Mouse (Mus musculus) right cerebral cortex, postnatal 36 days (tissue): Measurements from ENCODE around the gene Ppil3.

Experiments used
- DNase-seq, 2 experiments: peaks; one replicate each; pipeline ENCODE4 v3.0.0; 2022; ENCODE audit warnings: low spot score in 2 of 2, mixed read lengths in 1 of 2

Gene Ppil3

DNA sequence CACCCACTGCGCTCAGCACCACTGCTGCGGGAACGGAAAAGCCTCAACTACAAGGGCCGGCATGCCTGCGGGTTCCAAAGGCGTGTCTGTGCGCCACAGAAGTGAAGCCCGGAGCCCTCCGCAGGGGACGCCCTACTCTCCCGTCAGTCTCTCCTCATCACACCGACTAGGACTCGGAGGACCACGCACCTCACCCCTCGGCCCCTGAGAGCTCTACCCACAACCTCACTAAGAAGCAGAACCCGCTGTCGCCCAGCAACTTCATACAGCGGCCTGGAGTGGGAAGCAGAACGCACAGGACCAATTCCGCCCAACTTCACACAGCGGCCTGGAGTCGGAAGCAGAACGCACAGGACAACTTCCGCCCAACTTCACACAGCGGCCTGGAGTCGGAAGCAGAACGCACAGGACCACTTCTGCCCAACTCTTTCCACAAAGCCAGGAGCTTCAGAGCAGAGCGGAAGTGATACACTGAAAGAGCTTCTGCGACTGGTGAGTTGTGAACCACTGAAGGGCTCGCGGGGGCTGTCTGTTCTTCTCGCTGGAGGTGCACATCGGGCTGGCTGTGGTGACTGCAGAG is at the start of gene Ppil3, which contains the start of gene Nif3l1:
Gene Ppil3, minus strand, starts transcription at position 344 of the 580 bp plus-strand sequence.
Gene Nif3l1, plus strand, starts transcription at position 9 of the 580 bp plus-strand sequence.
- peak; percentile 88 to 92 for DNase-seq

GRCm38 (mm10) chr1:58482647-58483046 is 37.4 kb upstream of the Ppil3 start:
- no peak for DNase-seq

DNA sequence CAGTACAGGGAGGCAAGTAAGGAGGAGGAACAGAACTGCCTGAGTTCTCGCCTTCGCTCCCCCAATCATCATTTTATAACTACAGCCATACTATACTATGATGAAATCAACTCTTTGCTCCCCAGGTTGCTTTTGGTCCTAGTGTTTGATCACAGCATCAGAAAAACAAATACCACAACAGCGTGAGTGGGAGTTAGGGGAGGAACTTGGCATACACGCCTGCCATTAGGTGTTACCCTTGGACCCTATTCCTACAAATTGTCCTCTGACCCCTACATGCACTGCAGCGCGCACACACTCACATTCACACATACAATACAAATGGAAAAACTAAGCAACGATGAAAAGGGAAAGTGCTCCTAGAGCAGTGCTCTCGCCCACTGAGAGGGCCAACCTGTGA is 30.4 kb upstream of the Ppil3 start:
- DNase-seq = no peak

DNA sequence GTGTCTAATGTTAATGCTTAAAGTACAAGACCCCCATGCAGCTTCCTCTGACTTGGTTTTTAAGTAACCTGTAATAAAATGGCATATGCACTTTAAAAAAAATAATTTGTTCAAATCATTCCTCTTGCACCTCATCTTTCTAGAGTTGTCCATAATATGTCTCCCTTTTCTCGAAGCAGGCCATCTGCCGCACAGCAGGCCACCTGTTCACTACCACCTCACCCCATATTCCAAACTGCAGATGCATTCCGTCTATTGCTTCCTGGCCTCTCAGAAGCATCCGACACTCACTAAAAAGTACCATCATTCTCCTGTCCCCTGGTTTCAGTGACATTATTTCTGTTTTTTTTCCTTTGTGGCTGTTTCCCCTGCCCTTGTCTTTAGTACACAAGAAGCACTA is 20.3 kb upstream of the Ppil3 start:
- DNase-seq = no peak

DNA sequence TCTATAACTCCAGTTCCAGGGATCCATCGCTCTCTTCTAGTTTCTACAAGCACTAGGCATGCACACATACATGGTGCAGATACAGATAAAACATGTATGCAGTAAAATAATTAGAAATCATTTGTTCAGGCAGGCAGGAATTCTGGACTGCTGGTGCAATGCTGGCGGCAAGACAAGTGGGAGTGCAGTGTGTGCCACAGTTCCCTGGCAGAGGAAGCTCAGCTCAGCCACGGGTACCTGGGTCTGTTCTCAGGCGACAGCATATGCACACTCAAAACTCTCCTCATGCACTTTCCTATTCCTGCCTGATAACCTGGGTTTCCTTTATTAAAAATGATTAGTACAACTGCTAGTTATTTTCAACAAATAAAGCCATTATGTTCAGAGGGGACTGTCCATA is 19.8 kb upstream of the Ppil3 start:
- no peak for DNase-seq

DNA sequence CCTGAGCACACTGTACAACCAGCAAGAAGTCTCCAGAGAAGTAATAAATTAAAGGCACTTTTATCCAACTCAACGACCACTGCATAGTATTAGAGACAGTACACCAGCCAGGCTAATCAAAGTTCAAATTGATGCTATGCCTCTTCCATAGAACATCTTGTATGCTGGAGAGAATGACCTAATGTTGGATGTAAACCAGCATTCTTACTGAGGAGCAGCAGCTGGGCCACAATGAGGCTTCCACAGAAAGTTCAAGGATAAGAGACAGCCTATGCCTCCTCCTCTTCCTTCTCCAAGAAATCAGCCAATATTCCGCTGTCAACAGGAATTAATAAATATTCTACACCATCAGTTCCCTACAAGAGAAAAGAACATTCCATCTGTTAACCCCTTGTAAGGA is 18.6 kb upstream of the Ppil3 start:
- no peak for DNase-seq

GRCm38 (mm10) chr1:58460566-58460965 is 15.3 kb upstream of the Ppil3 start:
- DNase-seq = no peak

DNA sequence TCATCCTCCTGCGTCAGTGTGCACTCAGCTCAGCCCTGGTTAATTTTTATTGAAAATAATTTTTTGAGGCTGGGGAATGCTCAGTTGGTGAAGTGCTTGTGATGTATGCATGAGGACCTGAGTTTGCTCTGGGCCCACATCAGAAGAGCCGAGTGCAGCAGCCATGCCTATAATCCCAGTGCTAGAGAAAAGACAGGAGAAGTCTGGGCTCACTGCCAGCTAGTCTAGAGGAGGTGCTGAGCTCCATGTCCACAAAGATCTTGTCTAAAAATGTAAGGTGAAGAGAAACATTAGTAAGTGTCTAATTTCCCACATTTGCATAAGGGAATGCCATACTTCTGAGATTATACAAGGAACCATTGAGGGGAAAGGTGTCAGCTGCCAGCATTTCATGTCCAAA is 13.6 kb upstream of the Ppil3 start:
- DNase-seq = no peak

GRCm38 (mm10) chr1:58458175-58458574 is 12.9 kb upstream of the Ppil3 start:
- no peak for DNase-seq

DNA sequence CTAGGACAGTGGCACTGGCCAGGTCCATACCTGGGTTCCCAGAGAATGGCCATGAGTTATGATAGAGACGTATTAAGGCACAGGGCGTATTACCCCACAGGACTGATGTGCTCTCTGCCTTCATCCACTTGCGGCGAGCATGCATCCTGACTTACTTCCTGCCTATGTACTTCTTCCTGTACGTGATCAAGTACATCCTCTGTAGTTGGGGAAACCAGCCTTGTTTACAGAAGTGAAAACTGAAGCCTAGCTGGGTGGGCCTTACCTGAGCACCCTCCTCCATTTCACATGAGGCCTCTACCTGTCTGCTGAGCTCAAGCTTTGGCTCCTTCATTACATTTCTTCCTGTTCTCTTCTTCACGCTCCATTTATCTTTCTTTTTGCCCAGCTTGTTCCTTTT is 9.0 kb upstream of the Ppil3 start:
- DNase-seq = no peak

GRCm38 (mm10) chr1:58448396-58448795 is 3.1 kb upstream of the Ppil3 start:
- DNase-seq = no peak

DNA sequence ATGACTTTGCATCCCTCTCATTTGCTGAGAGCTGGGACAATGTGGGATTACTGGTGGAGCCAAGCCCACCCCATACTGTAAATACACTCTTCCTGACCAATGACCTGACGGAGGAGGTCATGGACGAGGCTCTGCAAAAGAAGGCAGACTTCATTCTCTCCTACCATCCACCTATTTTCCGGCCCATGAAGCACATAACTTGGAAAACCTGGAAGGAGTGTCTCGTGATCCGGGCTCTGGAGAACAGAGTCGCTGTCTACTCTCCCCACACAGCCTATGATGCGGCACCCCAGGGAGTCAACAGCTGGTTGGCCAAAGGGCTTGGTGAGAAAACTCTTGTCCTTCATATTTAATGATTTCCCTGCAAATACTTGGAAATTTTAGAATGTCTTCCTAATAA is 2.5 kb upstream of the Ppil3 start:
- no peak for DNase-seq

DNA sequence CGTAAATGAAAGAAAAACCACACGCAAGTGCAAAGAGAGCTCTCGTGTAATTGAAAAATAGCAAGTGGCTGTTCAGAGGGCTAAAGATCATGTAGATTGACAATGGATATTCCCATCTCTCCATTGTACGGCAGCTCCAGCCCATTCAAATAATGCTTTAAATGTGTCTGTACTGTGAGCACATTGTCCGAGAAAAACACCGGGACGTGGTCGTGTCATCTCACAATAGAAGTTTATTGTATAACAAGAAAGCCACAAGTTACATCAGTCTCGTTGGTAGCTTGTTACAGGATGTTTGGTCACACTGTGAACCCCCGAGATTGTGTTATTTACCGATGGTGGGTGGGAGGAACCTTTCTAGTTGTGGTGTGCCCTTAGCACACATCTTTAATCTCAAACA is 575 bp upstream of the Ppil3 start:
- DNase-seq = no peak

GRCm38 (mm10) chr1:58444691-58445090 is 595 bp downstream of the Ppil3 start:
- DNase-seq = no peak

DNA sequence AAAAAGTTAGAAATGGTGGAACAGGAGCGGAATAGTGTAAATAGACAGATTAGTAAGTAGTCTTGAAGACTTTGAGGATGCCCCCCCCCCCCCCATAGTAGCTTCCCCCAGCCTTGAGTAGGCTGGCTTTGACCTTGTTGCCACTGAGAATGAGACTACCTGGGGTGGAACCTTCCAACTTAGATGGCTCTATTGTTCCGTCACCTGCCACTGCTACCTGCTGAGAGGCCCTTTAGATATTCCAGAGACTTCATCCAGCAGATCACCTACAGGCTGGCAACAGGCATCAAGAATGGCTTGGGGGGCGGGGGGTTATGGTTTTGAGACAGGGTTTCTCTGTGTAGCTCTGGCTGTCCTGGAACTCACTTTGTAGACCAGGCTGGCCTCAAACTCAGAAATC is 20.7 kb downstream of the Ppil3 start:
- no peak for DNase-seq

- peak; percentile 90 for DNase-seq
Measured at GRCm38 (mm10) chr1:58423371-58424248, 21.7 kb downstream of the Ppil3 start, which contains the start of gene Clk1. Gene Clk1 (minus strand): TSS chr1:58424066.

GRCm38 (mm10) chr1:58422879-58423278 is 22.4 kb downstream of the Ppil3 start:
- DNase-seq = no peak

DNA sequence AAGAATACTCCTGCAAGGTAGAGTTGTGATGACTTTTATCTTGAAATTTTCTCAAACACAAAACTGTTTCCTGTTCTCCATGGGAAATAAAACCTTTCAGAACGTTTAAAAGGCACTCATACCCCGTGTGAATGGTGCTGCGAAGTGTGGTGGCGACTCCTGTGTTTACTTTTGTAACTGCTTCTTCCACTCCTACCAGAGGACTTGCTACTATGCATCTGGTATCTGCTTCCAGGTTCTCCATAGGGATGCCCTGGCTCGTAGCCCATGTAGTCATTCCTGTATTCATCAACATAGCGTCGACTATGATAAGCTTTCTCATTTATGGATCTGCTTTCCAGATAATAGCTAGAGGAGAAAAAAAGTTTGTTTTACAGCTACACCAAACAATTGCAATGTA is 24.3 kb downstream of the Ppil3 start:
- DNase-seq = no peak

- no peak for DNase-seq
Measured at GRCm38 (mm10) chr1:58420032-58420431, 25.3 kb downstream of the Ppil3 start.

DNA sequence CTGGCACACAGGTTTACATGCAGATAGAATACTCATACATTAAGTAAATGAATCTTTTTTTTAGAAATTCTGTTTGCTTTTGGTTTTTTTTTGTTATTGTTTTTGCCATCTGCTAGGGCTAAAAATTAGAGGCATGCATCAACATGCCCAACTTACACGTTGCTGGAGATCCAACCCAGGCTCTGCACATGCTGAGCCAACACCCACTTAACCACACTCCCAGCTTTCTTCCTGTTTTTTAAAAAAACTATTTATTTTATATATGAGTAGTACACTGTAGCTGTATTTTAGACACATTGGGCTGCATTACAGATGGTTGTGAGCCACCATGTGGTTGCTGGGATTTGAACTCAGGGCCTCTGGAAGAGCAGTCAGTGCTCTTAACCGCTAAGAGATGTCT is 29.2 kb downstream of the Ppil3 start:
- DNase-seq = no peak

DNA sequence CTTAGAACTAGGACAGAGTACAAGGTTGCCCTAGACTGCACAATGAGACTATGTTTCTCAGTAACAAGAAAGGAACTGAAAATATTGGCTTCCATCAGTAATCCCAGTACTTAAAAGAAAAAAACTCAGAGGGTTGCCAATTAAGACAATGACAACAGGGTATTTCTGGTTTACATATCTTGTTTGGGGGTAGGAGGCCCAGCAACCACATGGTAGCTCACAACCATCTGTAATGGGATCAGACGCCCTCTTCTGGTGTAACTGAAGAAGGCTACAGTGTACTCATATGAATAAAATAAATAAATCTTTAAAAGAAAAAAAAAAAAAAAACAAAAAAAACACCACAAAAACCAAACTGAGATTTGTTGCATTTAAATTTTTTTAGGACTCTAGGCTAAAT is 29.8 kb downstream of the Ppil3 start:
- no peak for DNase-seq

DNA sequence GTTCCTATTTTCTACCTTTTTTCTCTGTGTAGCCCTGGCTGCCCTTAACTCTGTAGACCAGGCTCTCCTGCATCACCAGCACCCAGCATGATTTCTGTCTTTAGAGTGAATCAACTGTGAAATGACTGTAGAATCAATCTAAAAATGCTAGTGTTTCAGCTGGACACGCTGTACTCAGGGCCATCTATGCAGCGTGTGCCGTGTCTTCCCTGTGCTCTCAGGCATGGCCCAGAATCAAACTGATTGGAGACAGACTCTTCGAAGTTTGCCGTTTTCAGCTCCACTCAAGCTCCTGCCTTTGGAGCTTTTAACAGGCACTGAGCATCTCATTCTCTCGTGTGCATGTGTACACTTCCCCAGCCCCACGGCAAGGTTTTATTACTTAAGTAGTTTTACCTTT is 34.5 kb downstream of the Ppil3 start:
- DNase-seq = no peak

DNA sequence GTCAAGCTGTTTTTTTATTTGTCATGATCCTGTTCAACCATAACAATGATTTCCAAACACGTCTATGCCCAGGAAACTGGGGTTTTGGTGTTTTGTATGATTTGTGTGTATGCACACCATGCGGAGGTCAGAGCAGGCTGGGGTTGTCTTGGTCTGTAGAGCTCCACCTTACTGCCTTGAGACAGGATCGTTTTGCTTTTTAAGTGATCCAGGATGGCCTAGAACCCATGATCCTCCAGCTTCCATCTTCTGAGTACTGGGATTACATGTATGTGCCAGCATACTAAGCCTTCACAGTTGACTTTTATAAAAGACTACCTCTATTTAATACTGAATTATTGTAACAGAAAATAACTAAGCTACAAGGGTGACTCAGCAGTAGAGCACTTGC is 35.1 kb downstream of the Ppil3 start:
- DNase-seq = no peak
